Mouse (Mus musculus) spleen, postnatal 4 days (tissue): Measurements from ENCODE around the gene Emc9.

ENCODE experiments used
- DNase-seq, 2 experiments: peaks; one replicate each; pipeline ENCODE4 v3.0.0; 2022; ENCODE audit warnings: low spot score in 2 of 2

The Emc9 gene

DNA sequence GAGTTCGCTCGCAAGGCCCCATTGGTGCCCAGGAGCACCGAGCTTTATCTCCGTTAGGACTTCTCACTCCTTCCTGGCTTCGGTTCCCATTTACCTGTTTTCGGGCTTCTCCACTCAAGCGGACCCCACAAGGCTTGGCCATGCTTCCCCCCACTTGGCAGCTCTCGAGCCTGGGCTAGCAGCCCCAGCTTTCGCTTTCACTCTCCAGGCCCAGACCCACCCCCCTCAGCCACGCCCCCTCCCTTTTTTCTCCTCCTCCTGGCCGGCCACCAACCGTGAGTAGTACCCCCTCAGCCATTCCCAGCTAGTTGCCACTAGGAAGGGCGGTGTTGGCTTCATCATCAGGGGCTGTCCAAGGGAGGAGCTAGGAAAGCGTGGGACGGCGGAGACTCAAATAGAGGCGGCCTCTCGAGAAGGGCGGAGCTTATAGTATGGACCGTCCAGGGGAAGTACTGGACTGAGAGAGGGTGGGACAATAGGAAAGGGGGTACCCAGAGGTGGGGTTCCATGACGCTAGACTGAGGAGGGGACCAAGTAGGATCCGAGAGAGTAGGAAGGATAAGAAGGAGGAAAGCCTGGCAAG lies 5.7 kb upstream of the Emc9 start, which contains the start of gene Psme2:
Gene Psme2, minus strand, starts transcription at position 366 of the 583 bp plus-strand sequence.
- peak; percentile 83 to 87 for DNase-seq

DNA sequence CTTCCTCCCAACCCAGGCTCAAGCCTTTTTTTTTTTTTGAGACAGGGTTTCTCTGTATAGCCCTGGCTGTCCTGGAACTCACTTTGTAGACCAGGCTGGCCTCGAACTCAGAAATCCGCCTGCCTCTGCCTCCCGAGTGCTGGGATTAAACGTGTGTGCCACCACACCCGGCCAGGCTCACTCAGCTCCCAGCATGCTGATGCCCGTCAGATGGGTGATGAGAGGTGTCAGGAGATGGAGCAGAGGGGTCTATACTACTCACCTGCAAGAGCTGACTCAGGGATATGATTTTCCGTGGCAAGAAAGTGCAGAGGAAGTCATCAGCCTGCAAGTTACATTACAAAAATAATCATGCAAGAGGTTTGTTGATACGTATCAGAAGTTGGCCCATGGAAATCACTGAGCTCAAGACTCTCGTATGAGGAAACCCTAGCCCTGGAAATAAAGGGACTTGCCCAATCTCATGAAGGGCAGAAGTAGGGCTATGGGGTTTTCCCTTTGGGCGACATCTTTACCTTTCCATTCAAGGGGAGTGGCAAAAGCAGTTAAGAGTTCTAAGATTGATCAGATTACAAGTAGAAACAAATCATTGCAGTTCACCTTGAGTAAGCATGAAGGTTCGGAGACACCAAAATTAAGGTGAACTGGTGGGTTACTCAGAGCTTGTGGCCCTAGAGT lies 4.8 kb upstream of the Emc9 start:
- DNase-seq, result no peak

DNA sequence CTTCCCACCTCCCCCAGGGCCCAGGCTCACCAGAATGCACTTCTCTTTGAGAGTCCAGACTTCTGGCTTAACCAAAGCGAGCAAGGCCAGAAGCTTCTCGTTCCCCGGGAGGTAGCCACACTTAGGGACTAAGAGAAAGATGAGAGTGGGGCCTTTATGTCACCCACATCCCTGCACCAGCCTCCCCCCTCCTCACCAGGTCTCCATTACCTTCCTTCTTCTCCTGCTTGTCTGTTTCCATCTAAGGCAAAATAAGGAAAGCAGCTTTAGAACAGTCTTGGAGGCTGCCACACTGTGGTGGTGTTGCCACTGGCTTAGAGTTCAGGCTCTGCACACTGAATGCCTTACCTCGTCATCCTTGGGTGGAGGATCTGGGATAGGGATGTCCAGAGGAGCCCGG lies 4.2 kb upstream of the Emc9 start:
- DNase-seq, result no peak

DNA sequence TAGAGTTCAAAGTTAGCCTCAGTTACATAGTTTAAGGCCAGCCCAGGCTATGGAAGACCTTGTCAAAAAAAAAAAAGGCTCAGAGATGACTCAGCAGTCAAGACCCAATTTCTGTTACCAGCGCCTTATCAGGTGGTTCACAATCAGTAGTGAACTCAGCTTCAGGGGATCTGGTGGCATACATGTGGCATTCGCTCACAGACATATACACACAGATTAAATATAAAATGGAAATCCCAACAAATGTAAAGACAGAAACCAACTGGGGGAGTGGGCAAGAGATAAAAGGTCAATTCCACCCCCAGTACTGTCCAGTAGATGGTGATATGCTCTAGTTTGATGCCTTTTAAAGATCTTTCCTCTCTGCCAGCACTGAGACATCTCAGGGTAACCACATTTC lies 1.0 kb upstream of the Emc9 start:
- no peak for DNase-seq

- DNase-seq, result no peak
Measured at GRCm38 (mm10) chr14:55585566-55585960, 461 bp upstream of the Emc9 start.

GRCm38 (mm10) chr14:55584303-55584701 lies 800 bp downstream of the Emc9 start:
- DNase-seq, result no peak

DNA sequence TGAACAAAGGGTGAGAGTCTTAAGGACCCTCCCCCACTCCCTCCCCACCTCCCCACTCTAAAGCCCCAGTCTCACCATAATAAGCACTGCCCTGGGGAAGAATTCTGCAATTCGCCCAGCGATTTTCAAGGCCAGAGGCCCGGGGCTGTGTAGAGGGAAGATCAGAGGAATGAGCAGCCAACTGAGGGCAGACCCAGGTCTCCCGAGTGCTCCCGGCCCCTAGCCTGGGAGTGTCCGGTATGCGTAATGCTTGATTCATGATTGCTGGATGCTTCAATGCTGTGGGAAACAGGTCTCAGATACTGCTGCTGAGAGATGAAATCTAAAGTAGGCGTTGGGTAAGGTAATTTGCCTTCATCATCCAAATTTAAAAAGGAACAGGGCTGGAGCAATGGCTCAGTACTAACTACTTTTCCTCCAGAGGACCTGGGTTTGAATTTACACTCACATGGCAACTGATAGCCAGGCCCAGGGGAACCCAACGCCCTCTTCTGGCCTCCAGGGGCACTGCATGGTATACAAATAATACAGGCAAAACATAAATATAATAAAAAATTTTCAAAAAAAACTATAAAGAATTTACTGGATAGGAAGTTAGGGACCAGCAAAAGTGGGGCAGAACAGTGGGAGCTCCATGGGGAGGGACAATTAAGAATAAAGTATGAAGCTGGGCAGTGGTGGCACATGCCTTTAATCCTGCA lies 3.0 kb downstream of the Emc9 start:
- DNase-seq, result no peak

DNA sequence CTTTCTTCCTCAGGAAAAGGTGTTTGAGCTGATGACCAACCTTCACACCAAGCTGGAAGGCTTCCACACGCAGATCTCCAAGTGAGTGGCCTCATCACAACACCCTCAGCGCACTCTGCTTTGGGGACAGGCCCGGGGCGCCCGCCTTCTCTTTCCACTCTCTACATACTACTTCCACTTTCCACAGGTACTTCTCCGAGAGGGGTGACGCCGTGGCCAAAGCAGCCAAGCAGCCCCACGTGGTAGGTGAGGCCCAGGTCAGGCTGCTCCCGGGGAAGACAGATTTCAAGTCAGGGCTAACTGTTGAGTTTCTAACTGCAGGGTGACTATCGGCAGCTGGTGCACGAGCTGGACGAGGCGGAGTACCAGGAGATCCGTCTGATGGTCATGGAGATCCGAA lies 4.4 kb downstream of the Emc9 start:
- no peak for DNase-seq

- no peak for DNase-seq
Measured at GRCm38 (mm10) chr14:55579511-55580496, 5.3 kb downstream of the Emc9 start.

GRCm38 (mm10) chr14:55578668-55579269 lies 6.3 kb downstream of the Emc9 start:
- DNase-seq, result peak; percentile 62 to 82

DNA sequence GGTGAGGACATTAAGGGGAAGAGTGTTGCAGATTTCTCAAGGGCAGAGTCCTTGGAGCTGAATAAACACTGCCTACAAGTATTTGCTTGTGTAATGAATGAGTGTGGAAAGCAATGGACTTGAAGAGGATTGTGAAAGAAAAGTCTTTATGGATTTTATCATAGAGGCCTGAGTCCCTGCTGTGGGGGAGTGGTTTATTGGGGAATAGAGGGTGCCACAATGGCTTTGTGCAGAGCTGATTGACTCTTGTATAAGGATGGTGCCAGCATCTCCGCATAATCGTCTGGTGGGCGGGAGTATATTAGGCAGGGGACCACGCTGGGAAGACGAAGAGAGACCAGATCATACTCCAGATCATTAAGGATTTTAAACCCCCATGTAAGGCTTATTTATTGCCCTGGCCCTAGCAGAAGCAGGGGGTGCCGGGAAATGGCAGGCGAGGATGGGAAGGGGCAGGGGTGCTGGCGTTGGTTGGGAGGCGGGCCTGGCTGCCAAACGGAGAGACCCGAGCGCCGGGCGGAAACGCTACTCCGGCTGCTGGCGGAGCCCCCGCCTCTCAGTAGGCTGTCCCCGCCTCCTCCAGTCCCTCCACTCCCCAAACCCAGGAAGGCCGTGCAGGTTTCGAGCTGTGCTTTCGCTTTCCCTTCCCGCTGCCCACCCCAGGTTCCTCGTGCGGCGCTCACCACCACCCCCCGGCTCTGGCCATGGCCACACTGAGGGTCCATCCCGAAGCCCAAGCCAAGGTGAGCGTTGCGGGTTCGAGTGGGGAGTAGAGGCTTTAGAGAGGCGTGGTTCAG lies 7.0 kb downstream of the Emc9 start, which contains the start of gene Psme1:
Gene Psme1, plus strand, starts transcription at position 253 of the 797 bp plus-strand sequence.
- peak; percentile 77 to 88 for DNase-seq

DNA sequence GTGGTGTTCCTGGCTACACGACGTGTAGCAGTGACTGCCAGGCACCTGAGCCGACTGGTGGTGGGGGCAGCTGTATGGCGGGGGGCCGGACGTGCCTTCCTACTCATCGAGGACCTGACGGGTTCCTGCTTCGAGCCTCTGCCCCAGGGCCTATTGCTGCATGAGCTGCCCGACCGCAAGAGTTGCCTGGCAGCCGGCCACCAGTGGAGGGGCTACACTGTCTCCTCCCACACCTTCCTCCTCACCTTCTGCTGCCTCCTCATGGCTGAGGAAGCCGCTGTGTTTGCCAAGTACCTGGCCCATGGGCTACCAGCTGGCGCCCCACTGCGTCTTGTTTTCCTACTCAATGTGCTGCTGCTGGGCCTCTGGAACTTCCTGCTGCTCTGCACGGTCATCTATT lies 8.7 kb downstream of the Emc9 start:
- DNase-seq, result no peak

GRCm38 (mm10) chr14:55575711-55576110 lies 9.4 kb downstream of the Emc9 start:
- DNase-seq, result no peak

GRCm38 (mm10) chr14:55575302-55575701 lies 9.8 kb downstream of the Emc9 start, which contains the start of gene Fitm1:
TSS of gene Fitm1 (plus strand) at chr14:55575617.
- no peak for DNase-seq

GRCm38 (mm10) chr14:55571760-55572159 lies 13.3 kb downstream of the Emc9 start:
- DNase-seq, result no peak

- DNase-seq, result no peak
Measured at GRCm38 (mm10) chr14:55570588-55570987, 14.5 kb downstream of the Emc9 start.

GRCm38 (mm10) chr14:55567496-55567895 lies 17.6 kb downstream of the Emc9 start:
- DNase-seq, result no peak

DNA sequence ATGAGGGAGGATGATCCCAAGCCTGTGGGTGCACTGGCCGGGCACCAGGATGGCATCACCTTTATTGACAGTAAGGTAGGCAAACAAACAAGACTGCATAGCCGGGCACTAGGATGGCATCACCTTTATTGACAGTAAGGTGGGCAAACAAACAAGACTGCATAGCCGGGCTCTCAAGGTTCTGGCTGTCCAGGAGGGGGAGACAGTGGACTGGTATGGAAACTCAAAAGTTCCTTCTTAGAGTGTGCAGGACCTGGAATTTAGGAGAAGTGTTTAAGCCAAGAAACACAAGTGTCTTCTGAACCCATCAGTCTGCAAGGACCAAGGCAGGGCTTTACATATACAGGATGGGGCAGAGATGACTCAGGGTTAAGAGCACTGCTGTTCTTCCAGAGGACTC lies 19.4 kb downstream of the Emc9 start:
- no peak for DNase-seq

DNA sequence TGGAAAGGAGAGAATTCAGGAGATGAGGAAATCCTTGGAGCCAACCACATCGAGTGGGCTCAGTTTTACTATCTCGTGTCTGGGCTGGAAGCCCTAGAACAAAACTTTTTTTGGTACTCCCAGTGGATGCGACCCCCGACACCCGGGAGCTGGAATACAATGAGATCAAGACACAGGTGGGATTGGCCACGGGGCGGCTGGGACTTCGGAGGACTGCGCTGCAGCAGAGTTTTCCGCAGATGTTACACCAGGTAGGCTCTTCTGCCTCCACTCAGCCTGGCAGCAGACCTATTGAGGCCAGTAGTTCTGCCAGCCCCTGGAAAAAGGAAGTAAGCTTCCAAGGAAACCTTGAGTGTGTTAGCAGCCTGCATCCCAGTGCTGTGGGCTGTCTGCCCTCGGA lies 21.9 kb downstream of the Emc9 start:
- no peak for DNase-seq

DNA sequence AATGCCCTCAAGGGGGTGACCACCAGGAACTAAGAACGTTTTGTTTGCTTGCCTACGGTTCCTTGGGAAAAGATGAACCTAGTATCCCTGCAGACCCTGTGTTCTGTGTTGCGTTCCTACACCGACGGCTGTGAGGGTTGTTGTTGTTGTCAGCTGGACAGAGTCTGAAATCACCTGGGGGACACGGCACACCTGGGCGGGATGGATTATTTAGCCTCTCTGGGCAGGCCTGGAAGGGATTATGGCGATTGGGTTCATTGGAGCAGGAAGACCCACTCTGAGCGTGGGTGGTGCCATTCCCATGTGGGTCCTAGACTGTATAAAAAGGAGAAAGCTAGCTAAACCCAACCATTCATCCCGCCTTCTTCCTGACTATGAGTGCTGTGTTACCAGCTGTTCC lies 23.2 kb downstream of the Emc9 start:
- DNase-seq, result no peak
